Mouse (Mus musculus) embryonic facial prominence, embryonic 11.5 days (tissue): ENCODE measurements around the gene Pycr2. TPM values are rescaled to one million over a fixed set of nuclear protein-coding genes. Genes with fewer than 3 reads are reported as not detected.

Source experiments
- ATAC-seq: fragments of 200-750 bp; cut with Nextera tagmentation; replicated peaks from 2 replicates; pipeline ENCODE4 v1.8.0; 2017; ENCODE audit warnings: low read depth; ENCODE audit not compliant: insufficient number of reproducible peaks, low FRiP score, low TSS enrichment
- DNase-seq: peaks from one replicate; pipeline ENCODE4 v3.0.0-alpha.2; 2015; ENCODE audit warnings: low spot score
- H3K27ac ChIP-seq: fragments of 300-500 bp; sonication (generic); replicated peaks from 2 replicates; pipeline ENCODE4 v1.5.1; 2014; ENCODE audit warnings: mild to moderate bottlenecking, low read depth, low read length, control low read depth
- H3K27me3 ChIP-seq: fragments of 300-500 bp; sonication (generic); 2 replicates; pipeline ENCODE4 v1.6.1; 2014; ENCODE audit warnings: mild to moderate bottlenecking, low read length, moderate library complexity, mixed read lengths; ENCODE audit not compliant: control insufficient read depth, insufficient read depth
- H3K36me3 ChIP-seq: fragments of 300-500 bp; sonication (generic); replicated peaks from 2 replicates; pipeline ENCODE4 v1.6.1; 2014; ENCODE audit warnings: low read depth, mild to moderate bottlenecking, low read length, moderate library complexity, mixed read lengths; ENCODE audit not compliant: control insufficient read depth, insufficient read depth
- H3K4me1 ChIP-seq: fragments of 300-500 bp; sonication (generic); 2 replicates; pipeline ENCODE4 v1.6.1; 2014; ENCODE audit warnings: low read length, mixed read lengths; ENCODE audit not compliant: control insufficient read depth, insufficient read depth
- H3K4me2 ChIP-seq: fragments of 300-500 bp; sonication (generic); 2 replicates; pipeline ENCODE4 v1.6.1; 2014; ENCODE audit warnings: low read depth, mild to moderate bottlenecking, control low read depth, low read length, moderate library complexity
- H3K4me3 ChIP-seq: fragments of 300-500 bp; sonication (generic); 2 replicates; pipeline ENCODE4 v1.5.1; 2014; ENCODE audit warnings: low read depth, low read length, control low read depth
- H3K9ac ChIP-seq: fragments of 300-500 bp; sonication (generic); replicated peaks from 2 replicates; pipeline ENCODE4 v1.6.1; 2014; ENCODE audit warnings: mild to moderate bottlenecking, control low read depth, low read length
- H3K9me3 ChIP-seq: fragments of 300-500 bp; sonication (generic); replicated peaks from 2 replicates; pipeline ENCODE4 v1.6.1; 2016; ENCODE audit warnings: mild to moderate bottlenecking, low read length, inconsistent platforms, mixed read lengths; ENCODE audit not compliant: control insufficient read depth
- WGBS: fragments of 180-500 bp; shearing (Covaris S2); extraction: QIAGEN DNeasy Blood & Tissue Kit; methylation state at CpG from one replicate; pipeline ENCODE4 v1.1.7; 2014; 5-methylcytosine and 5-hydroxymethylcytosine counted together
- polyA plus RNA-seq: library from polyadenylated mRNA; unstranded; fragments of >200 nt; fragmentation: Nextera tagmentation; extraction: Ambion mirVana; gene quantifications from 2 replicates; pipeline ENCODE4 v1.2.1, GENCODE M21; 2014

Pycr2 gene
- polyA plus RNA-seq, 1 experiment from 2014 or later: 92.7 TPM

DNA sequence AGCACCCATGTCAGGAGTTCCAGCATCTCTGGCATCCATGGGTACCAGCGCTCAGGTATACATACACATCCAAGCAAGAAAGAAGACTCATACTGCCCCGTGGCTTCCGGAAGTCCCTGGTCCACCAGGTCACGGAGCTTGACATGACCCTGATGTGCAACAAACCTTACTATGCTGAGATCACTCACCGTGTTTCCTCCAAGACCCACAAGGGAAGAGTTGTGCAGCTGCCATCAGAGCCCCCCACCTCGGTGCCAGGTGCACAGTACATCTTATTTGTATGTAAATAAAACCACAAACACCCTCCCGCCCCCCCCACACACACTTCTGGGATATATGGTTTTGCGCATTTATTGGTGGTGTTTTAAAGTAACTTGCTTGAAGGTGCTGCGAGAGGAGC, 29.0 kb upstream of the Pycr2 start:
- Histone ChIP-seq H3K4me1 (no peaks in the 10 kb centered on the region), H3K4me3 (no peak overlapping the region), H3K9me3 (no peaks in the 10 kb centered on the region), H3K27ac (no peak overlapping the region), H3K4me2 (no peak overlapping the region), H3K27me3 (no peaks in the 10 kb centered on the region), H3K9ac (no peak overlapping the region), H3K36me3 (no peaks in the 10 kb centered on the region)
- ATAC-seq: no peak
- no peak for DNase-seq
- WGBS: 92% methylated on average over 9 of the region's 9 CpGs

DNA sequence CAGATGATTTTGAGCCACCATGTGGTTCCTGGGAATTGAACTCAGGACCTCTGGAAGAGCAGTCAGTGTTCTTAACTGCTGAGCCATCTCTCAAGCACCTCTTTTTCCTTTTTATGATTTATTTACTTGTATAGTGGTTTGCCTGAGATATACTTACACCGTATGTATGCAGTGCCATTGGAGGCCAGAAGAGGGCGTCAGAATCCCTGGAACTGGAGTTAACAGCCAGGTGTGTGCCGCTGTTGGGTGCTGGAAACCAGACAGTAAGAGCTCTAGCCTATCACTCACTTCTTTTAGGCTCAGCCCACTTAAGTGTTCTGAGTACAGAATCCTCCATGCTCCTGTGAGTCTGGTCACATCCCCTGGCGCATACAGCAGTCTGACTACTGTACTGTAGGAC, 26.6 kb upstream of the Pycr2 start:
- Histone ChIP-seq H3K4me1 (no peaks in the 10 kb centered on the region), H3K27ac (no peak overlapping the region), H3K9ac (no peak overlapping the region), H3K27me3 (no peaks in the 10 kb centered on the region), H3K4me3 (no peak overlapping the region), H3K4me2 (no peak overlapping the region), H3K9me3 (no peaks in the 10 kb centered on the region), H3K36me3 (no peaks in the 10 kb centered on the region)
- ATAC-seq: no peak
- DNase-seq: no peak
- 74% methylated on average over 4 of the region's 4 CpGs for WGBS

DNA sequence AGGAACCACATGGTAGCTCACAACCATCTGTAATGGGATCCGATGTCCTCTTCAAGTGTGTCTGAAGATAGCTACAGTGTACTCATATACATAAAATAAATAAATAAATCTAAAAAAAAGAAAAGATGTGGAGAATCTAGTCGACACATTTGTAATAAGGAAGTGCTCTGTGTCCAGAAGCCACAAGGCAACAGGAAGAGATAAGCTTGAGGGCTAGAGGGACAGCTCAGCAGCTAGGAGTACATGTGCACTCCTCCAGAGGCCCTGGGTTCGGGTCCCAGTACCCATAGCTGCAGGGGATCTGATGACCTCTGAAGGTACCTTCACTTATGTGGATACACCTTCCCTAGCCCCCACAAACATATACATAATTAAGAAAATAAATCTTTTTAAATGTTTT, 22.3 kb upstream of the Pycr2 start:
- Histone ChIP-seq H3K9me3 (no peaks in the 10 kb centered on the region), H3K4me1 (no peaks in the 10 kb centered on the region), H3K27me3 (no peaks in the 10 kb centered on the region), H3K4me3 (no peak overlapping the region), H3K9ac (no peak overlapping the region), H3K36me3 (no peaks in the 10 kb centered on the region), H3K4me2 (no peak overlapping the region), H3K27ac (no peak overlapping the region)
- WGBS: 79% methylated on average over 3 of the region's 3 CpGs
- ATAC-seq: no peak
- DNase-seq: no peak

DNA sequence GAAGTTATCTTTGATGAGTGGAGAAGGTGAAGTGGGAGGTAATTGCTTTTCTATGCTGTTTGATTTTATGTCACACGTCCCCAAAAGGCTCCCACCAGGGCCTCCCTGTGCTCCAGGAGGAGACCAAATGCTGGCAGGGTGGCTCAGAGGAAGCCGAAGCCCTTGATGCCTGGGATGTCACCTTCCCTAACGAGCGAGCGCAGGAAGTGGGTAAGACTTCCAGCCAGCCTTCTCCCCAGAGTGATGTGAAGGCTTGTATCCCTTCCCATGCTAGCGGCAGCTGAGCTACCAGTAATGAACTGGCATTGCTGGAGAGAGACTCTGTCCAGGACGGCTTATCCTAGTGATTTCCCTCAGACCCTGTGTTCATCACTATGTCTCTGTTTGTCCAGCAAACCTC, 20.4 kb upstream of the Pycr2 start:
- WGBS: 36% methylated on average over 7 of the region's 7 CpGs
- no peak for DNase-seq
- no peak for ATAC-seq

DNA sequence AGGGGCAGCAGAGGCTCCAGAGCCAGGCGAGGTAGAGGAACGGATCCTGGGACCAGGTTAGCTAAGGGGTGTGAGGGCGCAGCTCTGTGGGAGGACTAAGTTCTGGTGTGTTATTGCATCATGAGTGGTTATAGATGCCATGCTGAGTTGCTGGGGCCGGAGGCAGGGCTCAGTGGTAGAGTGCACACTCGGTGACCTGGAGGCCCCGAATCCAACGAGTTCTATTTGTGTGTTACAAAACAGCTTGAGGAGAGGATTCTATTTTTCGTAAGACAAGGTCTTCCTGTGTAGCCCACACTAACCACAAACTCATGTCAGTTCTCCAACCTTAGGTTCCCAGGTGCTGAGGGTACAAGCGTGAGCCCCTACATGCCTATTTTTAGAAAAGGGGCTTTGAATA, 19.6 kb upstream of the Pycr2 start:
- H3K9ac ChIP-seq: no peak overlapping the region
- WGBS: 76% methylated on average over 9 of the region's 9 CpGs
- no peak overlapping the region for H3K4me3 ChIP-seq
- no peaks in the 10 kb centered on the region; the same call in 1 of the 2 replicates for H3K4me1 ChIP-seq
- no peak overlapping the region for H3K27ac ChIP-seq
- H3K36me3 ChIP-seq: no peaks in the 10 kb centered on the region
- no peaks in the 10 kb centered on the region for H3K9me3 ChIP-seq
- no peak for DNase-seq
- no peak overlapping the region for H3K4me2 ChIP-seq
- no peak for ATAC-seq
- no peaks in the 10 kb centered on the region for H3K27me3 ChIP-seq

More for the DNA sequence above, 20.4 kb upstream of the Pycr2 start:
- H3K27ac ChIP-seq: no peak overlapping the region
- no peak overlapping the region for H3K9ac ChIP-seq
- no peak overlapping the region for H3K4me2 ChIP-seq
- no peak overlapping the region for H3K4me3 ChIP-seq
- no peaks in the 10 kb centered on the region for H3K9me3 ChIP-seq
- H3K4me1 ChIP-seq: no peaks in the 10 kb centered on the region; the same call in 1 of the 2 replicates
- no peaks in the 10 kb centered on the region for H3K27me3 ChIP-seq
- H3K36me3 ChIP-seq: no peaks in the 10 kb centered on the region

DNA sequence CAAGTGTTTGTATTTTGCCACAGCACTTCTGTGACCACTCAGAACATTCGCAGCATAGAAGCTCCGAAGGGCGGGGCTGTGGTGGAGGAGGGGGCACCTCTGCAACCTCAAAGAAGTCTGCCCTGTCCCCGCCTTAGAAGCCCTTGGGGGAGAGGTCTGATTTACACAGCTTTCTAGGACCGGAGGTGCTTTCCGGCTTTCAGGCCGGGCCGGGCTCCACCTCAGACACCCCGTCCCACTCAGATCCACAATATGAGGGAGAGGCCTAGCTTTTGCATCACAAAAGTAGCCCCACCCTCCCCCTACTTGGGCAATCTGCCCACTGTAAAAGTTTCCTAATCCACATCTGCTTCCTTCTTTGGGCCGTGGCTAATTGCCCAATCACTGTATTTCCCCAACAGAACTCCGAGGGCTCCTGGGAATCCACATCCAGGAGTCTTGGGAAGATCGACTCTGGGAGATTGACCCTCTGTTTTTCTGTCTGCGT, 15.5 kb upstream of the Pycr2 start:
- Histone ChIP-seq H3K9me3 (no peaks in the 10 kb centered on the region), H3K27ac (no peak overlapping the region), H3K4me1 (peaks cover 2% of the 10 kb centered on the region), H3K4me3 (no peak overlapping the region), H3K36me3 (no peaks in the 10 kb centered on the region), H3K4me2 (peak overlapping the region; percentile 10), H3K27me3 (peaks cover 6% of the 10 kb centered on the region; the same call in 1 of the 2 replicates), H3K9ac (peak overlapping the region; percentile 22)
- ATAC-seq (peak; percentile 55; the same call in 1 of the 2 replicates), DNase-seq (peak; percentile 61)
- WGBS: 2% methylated on average over 13 of the region's 13 CpGs

DNA sequence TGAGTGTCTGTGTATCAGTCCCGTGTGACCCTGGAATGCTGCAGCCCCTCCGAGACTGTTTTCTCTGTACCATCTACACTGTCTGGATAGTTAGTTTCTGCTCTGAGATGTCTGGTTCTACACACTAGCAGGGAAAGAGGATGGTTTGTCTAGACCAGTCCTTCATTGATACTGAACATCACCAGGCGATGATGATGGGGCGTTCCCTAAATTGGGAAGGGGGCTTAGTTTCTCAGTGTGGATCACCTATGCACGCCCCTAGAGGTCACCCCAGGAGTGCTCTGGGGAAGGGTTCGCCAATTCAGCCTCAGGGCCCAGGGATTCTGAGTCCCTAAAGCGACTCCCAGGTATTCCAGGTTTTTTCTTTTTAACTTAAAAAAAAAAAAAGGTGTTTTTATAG, 14.9 kb upstream of the Pycr2 start:
- no peak overlapping the region for H3K27ac ChIP-seq
- no peak overlapping the region for H3K4me3 ChIP-seq
- H3K27me3 ChIP-seq: peaks cover 7% of the 10 kb centered on the region
- H3K4me2 ChIP-seq: no peak overlapping the region
- WGBS: 23% methylated on average over 7 of the region's 7 CpGs
- DNase-seq (no peak), ATAC-seq (no peak)
- no peaks in the 10 kb centered on the region for H3K36me3 ChIP-seq
- H3K4me1 ChIP-seq: peaks cover 2% of the 10 kb centered on the region
- H3K9me3 ChIP-seq: no peaks in the 10 kb centered on the region
- peak overlapping the region; percentile 22; the same call in 1 of the 2 replicates for H3K9ac ChIP-seq

DNA sequence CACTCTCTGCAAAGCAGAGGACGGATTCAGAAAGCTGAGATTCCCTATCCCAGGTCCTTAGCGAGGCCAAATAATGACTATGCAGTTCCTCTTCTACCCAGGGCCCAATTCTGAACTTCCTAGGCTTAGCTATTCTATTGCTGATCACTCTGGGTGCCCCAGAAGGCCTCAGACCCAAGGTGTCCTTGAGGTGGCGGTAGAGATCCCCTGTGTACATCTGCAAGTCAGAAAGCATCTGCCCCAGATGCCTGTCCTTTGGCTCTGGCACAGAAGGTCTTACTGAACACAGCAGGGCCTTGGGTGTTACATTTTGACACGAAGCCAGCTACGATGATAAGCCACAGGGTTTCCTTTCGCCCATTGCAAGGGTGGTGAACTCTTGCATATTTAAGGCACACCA, 14.3 kb upstream of the Pycr2 start:
- 43% methylated on average over 6 of the region's 6 CpGs for WGBS
- H3K9ac ChIP-seq: no peak overlapping the region
- H3K36me3 ChIP-seq: no peaks in the 10 kb centered on the region
- H3K4me1 ChIP-seq: peaks cover 2% of the 10 kb centered on the region
- no peak overlapping the region for H3K27ac ChIP-seq
- H3K4me3 ChIP-seq: no peak overlapping the region
- no peak for DNase-seq
- no peaks in the 10 kb centered on the region for H3K9me3 ChIP-seq
- ATAC-seq: no peak
- H3K27me3 ChIP-seq: peaks cover 10% of the 10 kb centered on the region
- H3K4me2 ChIP-seq: no peak overlapping the region
